Mouse (Mus musculus): ENCODE results near the gene Ppp1r13b.

Gene Ppp1r13b

GRCm38 (mm10) chr12:111820708-111821107 is 87.2 kb downstream of the Ppp1r13b start:
- no peak for DNase-seq

DNA sequence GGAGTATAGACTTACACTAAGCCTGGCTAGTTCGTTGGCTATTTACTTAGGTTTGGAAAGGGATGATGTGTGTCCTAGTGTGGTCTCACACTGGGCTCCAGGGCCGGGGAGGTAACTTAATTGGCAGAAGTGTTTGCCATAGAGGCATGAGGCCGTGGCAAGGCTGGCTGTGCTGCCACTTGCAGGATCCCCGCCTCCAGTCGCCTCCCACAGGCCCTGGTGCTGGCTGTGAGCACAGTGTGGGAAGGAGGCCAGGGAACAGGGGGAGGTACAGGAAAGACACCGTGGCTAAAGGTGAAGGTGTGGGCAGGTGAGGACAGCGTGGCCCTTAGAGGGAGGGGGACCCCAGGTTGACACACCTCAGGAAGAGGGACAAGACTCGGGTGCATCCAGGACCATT is 88.0 kb downstream of the Ppp1r13b start:
- no peak for DNase-seq

GRCm38 (mm10) chr12:111817991-111818390 is 89.9 kb downstream of the Ppp1r13b start:
- no peak for DNase-seq

DNA sequence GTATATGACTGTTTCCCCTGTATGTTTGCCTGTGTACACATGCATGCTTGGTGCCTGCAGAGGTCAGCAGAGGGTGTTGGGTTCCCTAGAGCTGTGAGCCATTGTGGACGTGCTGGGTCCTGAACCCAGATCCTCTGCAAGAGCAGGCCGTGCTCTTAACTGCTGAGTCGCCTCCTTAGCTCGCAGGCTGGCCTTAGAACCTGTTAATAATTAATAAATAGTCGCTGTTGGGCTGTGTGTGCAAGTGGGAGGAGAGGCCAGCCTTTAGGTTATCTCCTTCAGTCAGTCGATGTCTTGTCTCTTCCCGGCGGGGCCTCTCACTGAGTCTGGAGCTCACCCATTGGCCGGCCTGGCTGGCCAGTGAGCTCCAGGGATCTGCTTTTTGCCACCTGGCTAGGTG is 90.9 kb downstream of the Ppp1r13b start:
- peak; percentile 88 for DNase-seq

GRCm38 (mm10) chr12:111816528-111816927 is 91.4 kb downstream of the Ppp1r13b start:
- peak; percentile 20 for DNase-seq

DNA sequence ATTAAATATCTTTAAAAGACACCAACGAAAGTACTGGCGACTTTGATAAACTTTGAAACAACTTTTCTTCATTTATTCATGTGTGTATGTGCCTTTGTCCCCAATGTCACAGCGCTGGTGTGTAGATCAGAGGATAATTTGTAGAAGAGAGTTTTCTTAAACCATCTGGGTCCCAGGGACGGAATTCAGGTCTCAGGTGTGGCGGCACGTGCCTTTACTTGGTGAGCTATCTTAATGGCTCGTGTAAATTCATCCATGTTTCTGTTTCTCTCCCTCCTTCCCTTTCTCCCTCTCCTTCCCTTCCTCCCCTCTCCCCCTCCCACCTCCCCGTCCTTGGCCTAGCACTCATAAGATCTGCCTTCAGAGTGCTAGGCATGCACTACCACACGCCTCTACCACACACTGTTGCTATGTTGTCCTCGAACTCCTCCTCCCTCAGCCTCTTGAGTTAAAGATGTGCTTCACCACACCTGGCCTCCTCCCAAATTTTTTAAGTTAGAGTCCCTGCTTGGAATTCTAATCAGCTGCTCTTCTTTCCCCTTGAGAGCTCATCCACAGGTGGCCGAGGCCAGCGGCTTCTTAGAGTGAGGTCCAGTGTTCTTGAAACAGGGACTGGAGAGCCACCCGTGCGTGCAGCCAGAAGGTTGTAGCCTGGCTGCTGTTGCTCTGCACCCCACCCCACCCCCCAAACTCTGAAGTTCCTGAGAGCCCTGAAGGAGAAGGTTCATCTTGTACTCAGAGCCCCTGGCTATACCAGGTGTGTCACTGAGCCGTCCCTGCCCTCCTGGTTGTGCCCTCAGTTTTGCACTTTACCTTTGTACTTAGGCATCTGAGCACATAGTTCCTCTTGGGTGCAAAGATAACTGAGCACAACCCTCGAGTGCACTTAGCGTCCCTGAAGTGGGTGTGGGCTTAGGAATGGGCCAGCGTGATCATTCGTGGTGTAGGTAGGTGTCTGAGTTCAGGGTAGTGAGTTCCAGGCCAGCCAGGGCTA is 92.8 kb downstream of the Ppp1r13b start:
- DNase-seq = peak; percentile 47

DNA sequence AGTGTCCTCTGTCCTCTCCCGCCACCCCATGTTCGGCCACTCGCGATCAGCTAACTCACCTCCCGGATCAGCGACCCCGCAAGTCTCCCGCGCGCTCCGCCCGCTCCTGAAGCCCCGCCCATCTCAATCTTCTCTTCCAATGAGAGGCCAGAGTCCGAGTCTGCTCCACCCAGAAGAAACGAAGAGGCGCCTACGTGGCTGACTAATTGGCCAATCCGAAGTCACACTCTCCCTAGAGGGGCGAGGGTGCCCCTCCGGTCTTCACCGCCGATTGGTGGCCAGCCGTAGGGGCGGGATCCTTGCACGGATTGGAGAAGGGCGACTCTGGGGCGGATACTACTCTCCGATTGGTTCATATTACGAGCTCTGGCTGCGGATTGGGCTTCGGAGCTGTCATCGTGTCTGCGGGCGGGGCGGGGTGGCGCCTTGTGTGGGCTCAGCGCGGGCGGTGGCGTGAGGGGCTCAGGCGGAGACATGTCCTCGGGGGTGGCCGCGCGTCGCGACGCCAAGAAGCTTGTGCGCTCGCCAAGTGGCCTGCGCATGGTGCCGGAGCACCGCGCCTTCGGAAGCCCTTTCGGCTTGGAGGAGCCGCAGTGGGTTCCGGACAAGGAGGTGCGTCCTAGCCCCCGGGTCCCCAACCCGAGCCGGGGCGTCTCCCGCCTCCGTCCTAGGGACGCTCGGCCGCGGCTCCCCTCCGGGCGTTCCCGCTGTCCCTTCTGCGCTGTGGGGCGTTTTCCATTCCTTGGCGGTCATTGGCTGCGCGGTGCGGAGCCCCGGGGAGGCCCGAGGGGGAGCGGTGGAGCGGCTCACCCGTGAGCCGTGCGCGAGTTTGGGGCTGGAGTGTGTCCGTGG is 93.9 kb downstream of the Ppp1r13b start, which contains the start of the genes Xrcc3 and Zfyve21:
TSS of gene Xrcc3 (minus strand) at position 108 of the 852 bp plus-strand sequence.
TSS of gene Zfyve21 (plus strand) at position 405 of the 852 bp plus-strand sequence.
- peak; percentile 99 for DNase-seq

GRCm38 (mm10) chr12:111813111-111813765 is 94.7 kb downstream of the Ppp1r13b start:
- DNase-seq = peak; percentile 43

- no peak for DNase-seq
Observed at GRCm38 (mm10) chr12:111812611-111813010, 95.3 kb downstream of the Ppp1r13b start.

DNA sequence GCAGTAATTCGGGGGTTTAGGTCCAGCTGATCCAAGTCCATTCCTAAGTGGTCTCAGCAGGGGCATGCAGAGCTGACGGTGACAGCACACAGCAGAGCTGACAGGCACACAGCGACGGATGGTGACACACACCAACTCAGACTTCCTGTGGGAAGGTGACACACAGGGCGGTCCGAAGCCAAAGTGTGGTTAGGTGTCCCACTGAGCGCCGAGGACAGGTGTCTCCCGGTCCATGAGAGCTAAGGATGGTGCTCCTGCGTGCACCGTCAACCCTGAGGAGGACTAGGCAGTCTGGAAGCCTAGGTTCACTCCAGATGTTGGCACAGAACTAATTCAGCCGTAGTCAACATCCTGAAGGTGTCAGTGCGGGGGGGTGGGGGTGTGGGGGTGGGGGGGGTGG is 95.8 kb downstream of the Ppp1r13b start:
- DNase-seq = no peak

- DNase-seq = peak; percentile 90
Observed at GRCm38 (mm10) chr12:111809762-111810161, 98.1 kb downstream of the Ppp1r13b start.

DNA sequence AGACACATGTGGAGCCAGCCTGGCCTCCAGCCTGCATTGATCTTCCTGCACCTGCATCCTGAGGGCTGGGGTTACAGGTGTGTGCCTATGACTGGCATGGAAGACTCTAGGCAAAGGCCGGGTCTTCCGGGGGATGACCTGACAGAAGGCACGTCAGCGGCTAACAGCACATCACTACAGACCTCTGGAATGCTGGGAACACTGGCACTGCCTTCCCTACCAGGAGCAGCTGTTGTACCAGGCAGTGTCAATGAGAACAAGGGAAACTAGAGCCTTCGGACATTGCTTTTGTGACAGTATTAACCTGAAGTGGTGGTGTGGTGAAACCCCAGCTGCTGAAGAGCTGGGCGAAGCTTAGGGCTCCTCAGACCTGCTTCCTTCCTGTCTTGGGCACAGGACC is 99.1 kb downstream of the Ppp1r13b start:
- no peak for DNase-seq

GRCm38 (mm10) chr12:111803538-111803937 is 104.4 kb downstream of the Ppp1r13b start:
- DNase-seq = no peak

GRCm38 (mm10) chr12:111800459-111801183 is 107.3 kb downstream of the Ppp1r13b start:
- no peak for DNase-seq

- no peak for DNase-seq
Observed at GRCm38 (mm10) chr12:111798493-111798892, 109.4 kb downstream of the Ppp1r13b start.

- DNase-seq = no peak
Observed at GRCm38 (mm10) chr12:111797251-111797650, 110.7 kb downstream of the Ppp1r13b start.

GRCm38 (mm10) chr12:111795180-111795895 is 112.6 kb downstream of the Ppp1r13b start:
- no peak for DNase-seq

- DNase-seq = no peak
Observed at GRCm38 (mm10) chr12:111794526-111795179, 113.3 kb downstream of the Ppp1r13b start.

GRCm38 (mm10) chr12:111794102-111794501 is 113.8 kb downstream of the Ppp1r13b start:
- peak; percentile 62 for DNase-seq

DNA sequence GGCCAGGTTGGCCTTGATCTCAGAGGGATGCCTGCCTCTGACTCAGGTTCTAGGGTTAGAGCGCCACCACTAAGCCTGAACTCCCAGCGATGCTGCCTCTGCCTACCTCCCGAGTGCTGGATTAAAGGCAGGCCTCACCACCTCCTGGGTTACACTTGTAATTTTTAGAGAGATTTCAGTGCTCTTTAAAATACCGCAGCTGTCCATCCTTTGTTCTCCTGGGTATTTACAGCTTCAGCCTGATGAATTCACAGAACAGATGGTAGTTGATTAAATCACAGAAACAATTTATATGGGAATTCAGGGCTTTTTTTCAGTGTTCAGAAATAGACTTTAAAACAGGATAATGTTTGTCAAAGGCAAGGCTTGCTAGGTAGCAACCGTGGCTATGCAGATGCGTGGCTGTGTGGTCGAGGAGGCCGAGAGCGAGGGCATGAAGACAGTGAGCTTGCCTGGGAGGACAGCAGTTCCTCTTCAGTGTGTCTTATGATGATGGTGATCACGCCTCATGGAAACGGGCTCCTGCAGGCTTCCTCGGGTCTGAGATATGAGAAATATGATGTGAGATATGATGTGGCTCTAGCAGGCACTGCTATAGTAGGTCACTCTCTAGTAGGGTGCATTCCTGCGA is 116.3 kb downstream of the Ppp1r13b start:
- DNase-seq = no peak

Measured in liver (tissue).